Mouse (Mus musculus) embryonic facial prominence, embryonic 10.5 days (tissue): ENCODE results near the gene 9930104L06Rik. TPM values are rescaled to one million over a fixed set of nuclear protein-coding genes. Genes with fewer than 3 reads are reported as not detected.
"Not testable (repeated sequence)": the region's sequence is repeated elsewhere in the genome, so short reads cannot be mapped to it uniquely, and the experiment has no call there.

Source experiments
- DNase-seq: peaks from one replicate; pipeline ENCODE4 v3.0.0-alpha.2; 2017; ENCODE audit warnings: low spot score
- H3K27ac ChIP-seq: fragments of 300-500 bp; sonication (generic); replicated peaks from 2 replicates; pipeline ENCODE4 v1.5.1; 2016; ENCODE audit warnings: mild to moderate bottlenecking
- H3K27me3 ChIP-seq: fragments of 300-500 bp; sonication (generic); replicated peaks from 2 replicates; pipeline ENCODE4 v1.6.1; 2016; ENCODE audit warnings: low read depth, mild to moderate bottlenecking; ENCODE audit not compliant: poor library complexity, severe bottlenecking
- H3K36me3 ChIP-seq: fragments of 300-500 bp; sonication (generic); replicated peaks from 2 replicates; pipeline ENCODE4 v1.6.1; 2016; ENCODE audit warnings: mild to moderate bottlenecking, moderate library complexity
- H3K4me1 ChIP-seq: fragments of 300-500 bp; sonication (generic); 2 replicates; pipeline ENCODE4 v1.6.1; 2016
- H3K4me3 ChIP-seq: fragments of 300-500 bp; sonication (generic); 2 replicates; pipeline ENCODE4 v1.5.1; 2016; ENCODE audit warnings: mild to moderate bottlenecking, moderate library complexity
- H3K9me3 ChIP-seq: fragments of 300-500 bp; sonication (generic); 2 replicates; pipeline ENCODE4 v1.6.1; 2016; ENCODE audit warnings: mild to moderate bottlenecking
- WGBS: fragments of 180-500 bp; shearing (Covaris S2); methylation state at CpG from one replicate; pipeline ENCODE4 v1.1.7; 2016; 5-methylcytosine and 5-hydroxymethylcytosine counted together
- polyA plus RNA-seq: library from polyadenylated mRNA; unstranded; fragments of >200 nt; fragmentation: Nextera tagmentation; extraction: Ambion mirVana; gene quantifications from 2 replicates; pipeline ENCODE4 v1.2.1, GENCODE M21; 2016

9930104L06Rik gene
- polyA plus RNA-seq: 17.6 and 18.0 TPM in 2 replicates

DNA sequence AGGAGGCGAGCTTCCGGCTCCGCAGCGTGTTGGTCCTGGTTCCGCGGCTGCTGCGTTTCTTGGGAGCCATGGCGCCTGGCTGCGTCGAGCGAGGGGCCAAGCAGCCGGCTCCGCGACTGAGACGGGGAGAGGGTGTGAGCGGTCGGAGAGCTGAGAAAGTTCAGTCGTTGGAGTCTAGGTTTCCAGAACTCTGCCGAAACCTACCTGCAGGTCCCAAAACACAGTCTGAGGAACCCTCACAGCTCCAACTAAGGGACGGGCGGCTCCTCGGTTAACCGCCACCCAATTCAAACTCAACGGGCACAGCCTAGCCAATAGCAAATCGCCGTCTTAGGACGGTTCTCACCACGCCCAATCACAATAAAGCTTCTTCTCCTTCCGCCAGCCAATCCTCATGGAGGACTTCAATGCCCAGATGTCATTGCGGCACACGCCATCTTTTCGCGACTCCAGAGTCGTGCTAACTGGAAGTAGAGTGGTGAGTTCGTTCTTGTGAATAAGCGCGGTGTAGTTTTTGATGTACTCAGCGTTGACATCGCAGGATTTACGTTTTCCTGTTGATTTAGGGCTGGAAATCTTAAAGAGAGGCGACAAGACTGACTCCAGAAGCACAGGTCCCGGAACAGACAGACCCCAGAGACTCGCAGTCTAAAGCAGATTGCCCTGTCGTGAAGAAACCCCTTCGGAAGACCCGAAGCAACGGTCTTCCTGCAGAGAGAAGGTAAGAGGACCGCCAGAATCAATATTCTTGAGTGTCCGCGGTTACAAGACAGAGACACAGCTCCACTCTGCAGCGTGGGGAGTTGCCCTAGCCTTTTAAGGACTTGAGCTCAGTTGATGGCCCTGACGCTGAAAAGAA, at the start of gene 9930104L06Rik:
9930104L06Rik (plus strand) TSS at position 436 of the 859 bp plus-strand sequence.
- under 1% methylated on average over 52 of the region's 52 CpGs for WGBS
- Histone ChIP-seq H3K36me3 (peaks cover 39% of the 10 kb centered on the region), H3K27ac (peak within 1 kb of the TSS; percentile 93), H3K4me3 (peak within 1 kb of the TSS; percentile 98), H3K9me3 (no peaks in the 10 kb centered on the region), H3K4me1 (peaks cover 22% of the 10 kb centered on the region), H3K27me3 (no peaks in the 10 kb centered on the region)
- peak; percentile 93 for DNase-seq

DNA sequence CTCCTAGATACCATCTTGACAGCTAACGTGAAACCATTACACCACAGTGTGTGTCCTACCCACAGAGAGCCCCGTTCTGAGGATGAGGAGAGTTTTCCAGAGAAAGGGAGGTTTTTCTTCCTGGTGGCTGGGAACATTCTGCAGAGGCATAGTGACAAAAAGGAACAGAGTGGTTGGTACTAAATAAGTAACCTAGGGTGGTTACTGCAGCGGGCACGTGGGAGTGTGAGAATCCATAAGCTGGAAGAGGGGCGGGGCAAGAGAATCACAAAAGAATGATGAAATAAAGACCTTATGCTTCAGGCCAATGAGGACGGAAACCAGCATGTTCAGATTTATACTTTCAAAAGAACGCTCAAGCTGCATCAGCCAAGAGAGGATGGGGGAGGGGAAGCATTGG, 48.1 kb upstream of the 9930104L06Rik start:
- Histone ChIP-seq H3K4me1 (peaks cover 5% of the 10 kb centered on the region; the same call in 1 of the 2 replicates), H3K27me3 (peaks cover 88% of the 10 kb centered on the region), H3K9me3 (no peaks in the 10 kb centered on the region), H3K4me3 (no peak overlapping the region), H3K36me3 (no peaks in the 10 kb centered on the region), H3K27ac (no peak overlapping the region)
- 78% methylated on average over 7 of the region's 7 CpGs for WGBS
- no peak for DNase-seq

DNA sequence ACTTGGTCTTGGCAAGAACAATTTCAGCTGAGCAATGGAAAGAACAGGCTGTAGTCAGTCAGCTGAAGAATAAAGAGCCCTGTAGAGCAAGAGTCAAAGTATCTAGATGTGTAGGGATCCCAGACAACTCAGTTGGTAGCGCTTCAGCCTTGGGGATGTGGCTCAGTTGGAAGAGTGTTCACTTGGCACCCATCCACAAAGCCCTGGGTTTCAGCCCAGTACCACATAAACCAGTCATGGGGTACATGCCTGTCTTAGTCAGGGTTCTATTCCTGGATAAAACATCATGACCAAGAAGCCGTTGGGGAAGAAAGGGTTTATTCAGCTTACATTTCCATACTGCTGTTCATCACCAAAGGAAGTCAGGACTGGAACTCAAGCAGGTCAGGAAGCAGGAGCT, 46.9 kb upstream of the 9930104L06Rik start:
- H3K4me3 ChIP-seq: no peak overlapping the region
- peaks cover 88% of the 10 kb centered on the region for H3K27me3 ChIP-seq
- DNase-seq: no peak
- no peaks in the 10 kb centered on the region for H3K9me3 ChIP-seq
- H3K27ac ChIP-seq: no peak overlapping the region
- WGBS: 89% methylated on average over 2 of the region's 2 CpGs
- peaks cover 17% of the 10 kb centered on the region for H3K4me1 ChIP-seq
- no peaks in the 10 kb centered on the region for H3K36me3 ChIP-seq

DNA sequence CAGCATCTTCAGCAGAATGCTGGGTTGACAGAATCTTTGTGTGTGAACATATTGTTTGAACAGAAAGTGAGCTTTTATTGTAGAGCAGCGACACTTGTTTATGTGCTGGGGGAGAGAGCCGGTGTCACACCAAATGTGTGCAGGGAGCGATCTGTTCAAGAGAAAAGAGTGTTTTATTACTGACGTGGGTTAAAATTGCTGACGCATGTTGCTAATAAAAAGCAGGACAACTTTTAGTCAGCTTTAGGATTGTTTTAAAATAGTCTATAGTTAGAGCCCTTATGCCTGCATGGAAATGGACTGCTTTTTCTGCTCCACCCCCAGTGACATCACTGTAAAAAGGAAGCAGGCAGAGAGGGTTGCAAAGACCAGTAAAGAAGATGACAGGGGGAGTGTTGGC, 46.0 kb upstream of the 9930104L06Rik start:
- Histone ChIP-seq H3K27ac (no peak overlapping the region), H3K36me3 (no peaks in the 10 kb centered on the region), H3K4me1 (peaks cover 21% of the 10 kb centered on the region), H3K9me3 (no peaks in the 10 kb centered on the region), H3K27me3 (peaks cover 88% of the 10 kb centered on the region), H3K4me3 (no peak overlapping the region)
- no peak for DNase-seq
- 78% methylated on average over 5 of the region's 5 CpGs for WGBS

DNA sequence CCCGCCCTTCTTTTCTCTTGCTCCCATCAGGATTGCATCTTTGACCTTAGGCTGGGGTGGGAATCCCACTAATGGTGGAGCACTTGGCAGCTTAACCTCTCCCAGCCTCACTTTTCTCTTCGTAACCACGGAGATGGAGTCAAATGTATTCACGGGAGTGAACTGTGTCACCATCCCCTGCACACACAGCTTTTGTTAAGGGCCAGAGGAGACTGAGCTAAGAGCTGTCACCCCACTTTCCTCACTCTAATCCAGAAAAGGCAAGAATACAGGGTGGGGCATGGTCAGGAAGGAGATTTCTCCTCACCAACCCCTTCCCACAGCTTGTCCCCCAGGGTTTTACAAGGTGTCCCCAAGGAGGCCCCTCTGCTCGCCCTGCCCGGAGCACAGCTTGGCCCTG, 43.1 kb upstream of the 9930104L06Rik start:
- Histone ChIP-seq H3K9me3 (no peaks in the 10 kb centered on the region), H3K36me3 (no peaks in the 10 kb centered on the region), H3K27me3 (peaks cover 91% of the 10 kb centered on the region), H3K27ac (no peak overlapping the region), H3K4me1 (peaks cover 27% of the 10 kb centered on the region), H3K4me3 (no peak overlapping the region; the same call in 1 of the 2 replicates)
- WGBS: 27% methylated on average over 6 of the region's 6 CpGs
- DNase-seq: no peak

DNA sequence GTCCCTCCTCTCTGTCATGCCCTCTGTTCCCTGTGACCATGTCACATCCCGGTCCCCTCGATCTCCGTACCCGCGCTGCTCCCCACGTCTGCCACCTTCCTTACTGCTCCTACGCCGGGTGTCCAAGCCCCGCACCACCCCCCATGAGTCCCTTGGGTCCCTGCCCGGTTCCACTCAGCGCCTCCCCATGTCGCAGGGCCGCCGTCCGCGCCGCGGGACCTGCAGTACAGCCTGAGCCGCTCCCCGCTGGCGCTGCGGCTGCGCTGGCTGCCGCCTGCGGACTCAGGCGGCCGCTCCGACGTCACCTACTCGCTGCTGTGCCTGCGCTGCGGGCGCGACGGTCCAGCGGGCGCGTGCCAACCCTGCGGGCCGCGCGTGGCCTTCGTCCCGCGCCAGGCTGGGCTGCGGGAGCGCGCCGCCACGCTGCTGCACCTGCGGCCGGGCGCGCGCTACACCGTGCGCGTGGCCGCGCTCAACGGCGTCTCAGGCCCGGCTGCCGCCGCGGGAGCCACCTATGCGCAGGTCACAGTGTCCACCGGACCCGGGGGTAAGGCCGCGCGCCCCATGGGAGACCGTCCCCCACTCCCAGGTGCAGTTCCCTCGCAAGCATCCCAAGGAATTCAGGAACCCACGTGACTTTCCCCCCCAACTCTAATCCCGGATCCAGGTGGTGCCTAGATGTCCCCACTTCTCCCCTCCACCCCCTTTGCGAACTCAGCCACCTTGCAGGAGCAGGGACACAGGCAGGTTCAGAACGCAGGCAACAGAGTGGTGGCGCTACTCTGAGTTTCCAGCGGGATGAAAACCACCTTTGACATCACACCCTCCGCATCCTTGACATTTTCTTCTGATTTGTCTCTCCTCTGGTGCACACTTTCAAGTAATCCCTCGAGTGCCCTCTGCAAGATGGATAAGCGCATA, 42.1 kb upstream of the 9930104L06Rik start:
- Histone ChIP-seq H3K9me3 (no peaks in the 10 kb centered on the region), H3K36me3 (no peaks in the 10 kb centered on the region), H3K4me1 (peaks cover 37% of the 10 kb centered on the region), H3K27me3 (peaks cover 95% of the 10 kb centered on the region), H3K4me3 (peak overlapping the region; percentile 56), H3K27ac (peak overlapping the region; percentile 7; the same call in 1 of the 2 replicates)
- WGBS: 2% methylated on average over 83 of the region's 83 CpGs
- DNase-seq: peak; percentile 52

DNA sequence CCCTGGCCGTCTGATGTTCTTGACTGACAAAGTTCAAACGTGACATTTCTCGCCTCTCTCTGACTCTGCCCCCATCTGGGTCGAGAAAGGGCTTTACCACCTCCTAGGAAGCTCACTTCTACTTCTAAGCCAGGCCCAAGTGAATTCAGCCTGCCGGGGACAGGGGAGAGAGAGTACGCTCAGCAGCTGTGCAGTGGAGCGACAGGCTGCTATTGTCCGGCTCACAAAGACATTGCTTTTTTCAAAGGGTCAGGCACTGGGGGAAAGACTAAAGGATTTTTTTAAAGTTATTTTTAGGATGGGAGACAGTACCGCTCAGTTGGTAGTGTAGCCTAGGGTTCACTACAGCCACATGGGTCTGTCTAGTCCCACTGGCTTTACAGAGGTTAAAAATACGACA, 38.4 kb upstream of the 9930104L06Rik start:
- Histone ChIP-seq H3K4me1 (peaks cover 38% of the 10 kb centered on the region), H3K4me3 (no peak overlapping the region), H3K27me3 (peaks cover 82% of the 10 kb centered on the region), H3K27ac (no peak overlapping the region), H3K9me3 (no peaks in the 10 kb centered on the region), H3K36me3 (no peaks in the 10 kb centered on the region)
- WGBS: 35% methylated on average over 10 of the region's 10 CpGs
- DNase-seq: no peak

DNA sequence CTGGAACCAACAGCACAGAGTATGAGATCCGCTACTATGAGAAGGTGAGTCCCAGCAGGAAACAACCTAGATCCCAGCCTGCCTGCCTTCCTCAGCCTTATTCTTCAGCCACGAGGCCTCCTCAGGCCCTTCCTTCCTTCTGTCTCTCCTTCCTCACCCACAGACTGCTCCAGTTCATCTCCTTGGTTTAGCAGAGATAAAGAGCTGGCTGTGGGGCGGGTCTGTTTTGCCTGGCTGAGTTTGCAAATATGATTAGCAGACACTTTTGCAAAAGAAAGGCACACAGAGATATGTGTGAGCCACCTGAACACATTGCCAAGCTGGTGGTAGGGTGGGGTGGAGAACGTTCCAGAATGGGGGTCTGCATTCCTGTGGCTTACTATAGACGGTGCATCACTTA, 36.9 kb upstream of the 9930104L06Rik start:
- no peak overlapping the region for H3K27ac ChIP-seq
- H3K27me3 ChIP-seq: peaks cover 80% of the 10 kb centered on the region
- no peaks in the 10 kb centered on the region for H3K9me3 ChIP-seq
- no peak for DNase-seq
- H3K4me3 ChIP-seq: no peak overlapping the region
- H3K36me3 ChIP-seq: no peaks in the 10 kb centered on the region
- peaks cover 23% of the 10 kb centered on the region for H3K4me1 ChIP-seq
- 69% methylated on average over 5 of the region's 5 CpGs for WGBS

DNA sequence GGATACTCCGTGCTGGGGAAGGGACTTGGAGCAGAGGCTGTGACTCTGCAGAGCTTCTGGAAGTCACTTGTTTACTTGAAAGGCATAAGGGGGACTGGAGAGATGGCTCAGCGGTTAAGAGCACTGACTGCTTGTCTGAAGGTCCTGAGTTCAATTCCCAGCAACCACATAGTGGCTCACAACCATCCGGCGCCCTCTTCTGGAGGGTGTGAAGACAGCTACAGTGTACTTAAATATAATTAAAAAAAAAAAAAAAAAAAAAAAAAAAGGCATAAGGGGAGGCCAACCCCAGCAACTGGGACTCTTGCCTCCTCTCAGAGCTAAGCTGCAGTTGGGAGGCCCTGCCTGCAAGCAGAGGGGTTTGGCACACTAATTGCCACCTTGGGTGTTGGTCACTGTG, 31.4 kb upstream of the 9930104L06Rik start:
- Histone ChIP-seq H3K27me3 (peaks cover 28% of the 10 kb centered on the region), H3K9me3 (no peaks in the 10 kb centered on the region), H3K4me1 (peaks cover 17% of the 10 kb centered on the region), H3K27ac (0 out of 2 replicates have a peak overlapping the region, but pooled peaks have one; percentile 83), H3K4me3 (no peak overlapping the region), H3K36me3 (no peaks in the 10 kb centered on the region)
- WGBS: 65% methylated on average over 4 of the region's 4 CpGs
- no peak for DNase-seq

DNA sequence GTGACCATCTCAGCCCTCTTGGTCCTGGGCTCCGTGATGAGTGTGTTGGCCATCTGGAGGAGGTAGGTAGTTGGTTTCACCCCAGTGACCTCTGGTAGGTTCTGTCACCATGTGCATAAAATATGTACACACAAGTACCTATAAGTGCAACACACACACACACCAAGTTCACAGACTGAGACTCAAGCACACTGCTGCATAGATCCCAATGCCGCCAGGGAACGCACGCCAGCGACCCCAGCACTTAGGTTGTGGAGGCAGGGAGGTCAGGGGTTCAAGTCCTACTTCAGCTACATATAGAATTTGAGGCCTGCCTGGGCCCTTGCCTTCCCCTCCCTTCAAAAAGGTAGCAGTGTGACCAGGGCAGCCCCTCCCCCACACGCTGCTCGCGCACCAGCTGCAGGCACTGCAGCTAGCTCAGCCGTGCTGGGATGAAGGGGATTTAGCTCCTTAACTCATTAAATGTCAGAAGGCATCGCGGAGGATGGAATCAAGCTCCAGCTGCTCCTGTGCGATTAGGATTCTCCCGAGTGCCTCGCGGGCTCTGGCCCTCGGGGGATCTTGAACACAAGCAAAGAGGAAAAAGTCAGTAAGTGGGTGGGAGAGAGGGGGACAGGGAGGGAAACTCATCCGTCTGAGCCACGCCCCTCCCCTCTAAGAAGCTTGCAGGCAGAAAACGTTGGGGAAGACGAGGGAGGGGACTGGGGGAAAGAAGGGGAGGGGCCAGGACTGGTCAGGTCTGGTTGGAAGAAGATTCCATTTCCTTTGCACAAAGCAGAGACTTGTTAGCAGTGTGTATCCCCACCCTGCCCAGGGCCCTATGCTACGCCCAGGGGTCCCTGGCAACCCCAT, 30.7 kb upstream of the 9930104L06Rik start:
- no peaks in the 10 kb centered on the region for H3K36me3 ChIP-seq
- peaks cover 17% of the 10 kb centered on the region for H3K4me1 ChIP-seq
- no peaks in the 10 kb centered on the region for H3K9me3 ChIP-seq
- peaks cover 27% of the 10 kb centered on the region for H3K27me3 ChIP-seq
- DNase-seq: peak; percentile 84
- peak overlapping the region; percentile 52 for H3K4me3 ChIP-seq
- 6% methylated on average over 21 of the region's 21 CpGs for WGBS
- H3K27ac ChIP-seq: peak overlapping the region; percentile 83

DNA sequence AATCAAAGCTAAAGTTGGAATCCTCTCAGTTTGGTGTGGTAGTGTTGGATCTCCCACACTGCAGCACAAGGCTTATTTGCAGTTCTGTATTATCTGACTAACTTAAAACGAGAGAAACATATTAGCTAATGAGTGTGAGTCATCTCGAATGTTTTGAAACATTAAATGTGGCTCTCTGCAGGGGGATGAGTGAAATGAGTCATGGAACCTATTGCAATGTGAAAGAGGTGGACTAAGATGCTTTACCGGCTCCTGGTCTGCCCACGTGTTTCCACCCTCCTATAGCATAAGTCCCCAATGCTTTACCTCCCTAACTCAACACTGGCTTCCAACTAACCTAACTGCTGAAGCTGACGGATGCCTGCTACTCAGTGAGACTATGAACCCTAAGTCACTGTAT, 8.7 kb upstream of the 9930104L06Rik start:
- DNase-seq: no peak
- Histone ChIP-seq H3K27me3 (no peaks in the 10 kb centered on the region), H3K36me3 (peaks cover 83% of the 10 kb centered on the region), H3K4me1 (no peaks in the 10 kb centered on the region), H3K9me3 (no peaks in the 10 kb centered on the region), H3K27ac (no peak overlapping the region), H3K4me3 (no peak overlapping the region)
- WGBS: 92% methylated on average over 5 of the region's 5 CpGs

DNA sequence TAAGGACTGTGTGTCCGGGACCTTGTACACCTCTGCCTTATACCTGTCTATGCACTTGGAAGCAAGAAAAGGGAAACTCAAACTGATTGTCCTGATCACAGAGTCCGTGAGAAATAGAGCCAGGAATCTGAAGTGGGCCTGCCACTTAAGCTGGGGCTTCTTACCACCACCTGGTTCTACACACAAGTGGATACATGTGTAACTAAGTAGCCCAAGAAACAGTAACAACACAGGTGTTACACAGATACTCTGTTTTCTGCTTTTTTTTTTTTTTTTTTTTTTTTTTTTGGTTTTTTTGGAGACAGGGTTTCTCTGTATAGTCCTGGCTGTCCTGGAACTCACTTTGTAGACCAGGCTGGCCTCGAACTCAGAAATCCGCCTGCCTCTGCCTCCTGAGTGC, 2.4 kb downstream of the 9930104L06Rik start, which contains the start of gene Cdca8:
Cdca8 (minus strand) TSS at position 101 of the 400 bp plus-strand sequence.
- H3K4me3 ChIP-seq: peak within 1 kb of the TSS; percentile 98; the same call in 1 of the 2 replicates
- H3K9me3 ChIP-seq, H3K27me3 ChIP-seq, H3K27ac ChIP-seq, DNase-seq: not testable (repeated sequence)
- H3K4me1 ChIP-seq: peaks cover 26% of the 10 kb centered on the region
- H3K36me3 ChIP-seq: peaks cover 50% of the 10 kb centered on the region
- 89% methylated on average over 4 of the region's 4 CpGs for WGBS
